22 mouse cellular contexts compared by ENCODE assay signal in the genomic region with DNA sequence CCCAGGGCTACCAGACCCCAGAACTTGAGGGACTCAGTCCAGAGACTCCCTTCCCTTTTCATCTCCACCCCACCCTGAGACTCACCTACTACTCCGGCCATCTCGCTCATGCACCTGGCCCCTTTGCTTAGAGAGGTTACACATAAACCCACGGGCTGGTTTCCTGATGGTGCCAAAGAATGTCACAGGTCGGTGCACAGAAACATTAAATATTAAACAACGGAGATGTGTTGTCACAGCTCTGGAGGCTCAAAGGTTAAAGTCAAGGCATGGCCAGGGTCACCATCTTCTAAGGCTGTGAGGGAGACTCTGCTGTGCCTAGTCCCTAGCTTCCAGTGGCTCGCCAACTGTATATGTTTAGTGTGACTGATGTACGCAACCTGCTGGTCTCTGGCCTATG. TPM values are rescaled to one million over a fixed set of nuclear protein-coding genes. Genes with fewer than 3 reads are reported as not detected.
DNase-seq lines count a peak whose midpoint lies in the region; ATAC-seq lines count a peak whose summit lies in the region.
"Had no signal": no experiment of that assay in that cellular context is flagged by ENCODE, and none has a peak within 500 bp of the region (broad histone marks: within the 10 kb centered on the region; RNA-seq: fewer than 3 reads in every experiment).

No protein-coding gene starts in this region.

- no peak overlapping the region for H3K4me3 ChIP-seq in liver, embryonic 16.5 days (ENCODE audit: low read depth, low read length)
- H3K4me3 ChIP-seq in kidney, embryonic 14.5 days (ENCODE audit: low read length) = no peak overlapping the region
- H3K4me3 ChIP-seq: gastrocnemius, adult 2 months; heart, embryonic 10.5 days; hindbrain, embryonic 15.5 days; limb, embryonic 15.5 days; lung, embryonic 15.5 days had no signal

- WGBS in liver, embryonic 16.5 days (ENCODE audit: insufficient replicate concordance) = 59% methylated on average over 7 of the region's 7 CpGs
- WGBS in kidney, embryonic 14.5 days = 75% methylated on average over 7 of the region's 7 CpGs

- no peaks in the 10 kb centered on the region for H3K27me3 ChIP-seq in liver, embryonic 16.5 days (ENCODE audit: control insufficient read depth, insufficient read depth, low read depth, low read length)
- no peaks in the 10 kb centered on the region for H3K27me3 ChIP-seq in kidney, embryonic 14.5 days (ENCODE audit: control insufficient read depth, insufficient read depth, low read length)
- H3K27me3 ChIP-seq: hindbrain, embryonic 15.5 days; limb, embryonic 15.5 days; lung, embryonic 15.5 days had no signal

- no peak overlapping the region for H3K27ac ChIP-seq in liver, embryonic 16.5 days (ENCODE audit: low read length)
- H3K27ac ChIP-seq in kidney, embryonic 14.5 days (ENCODE audit: low read depth, low read length) = peak overlapping the region; percentile 44; the same call in 1 of the 2 replicates
- H3K27ac ChIP-seq: gastrocnemius, adult 2 months; heart, embryonic 10.5 days; hindbrain, embryonic 15.5 days; limb, embryonic 15.5 days; lung, embryonic 15.5 days had no signal

- no peaks in the 10 kb centered on the region for H3K9me3 ChIP-seq in liver, embryonic 16.5 days (replicated peaks; ENCODE audit: control insufficient read depth, low read length)
- no peaks in the 10 kb centered on the region for H3K9me3 ChIP-seq in kidney, embryonic 14.5 days (ENCODE audit: control insufficient read depth, low read length)
- H3K9me3 ChIP-seq: heart, embryonic 10.5 days; hindbrain, embryonic 15.5 days; limb, embryonic 15.5 days; lung, embryonic 15.5 days had no signal

- H3K4me1 ChIP-seq in liver, embryonic 16.5 days (ENCODE audit: control insufficient read depth, low read depth, low read length) = peaks cover 4% of the 10 kb centered on the region; the same call in 1 of the 2 replicates
- H3K4me1 ChIP-seq in kidney, embryonic 14.5 days (ENCODE audit: control insufficient read depth, insufficient read depth, low read length) = peaks cover 37% of the 10 kb centered on the region

- H3K4me2 ChIP-seq in liver, embryonic 16.5 days (ENCODE audit: low read depth, low read length) = no peak overlapping the region
- H3K4me2 ChIP-seq in kidney, embryonic 14.5 days (replicated peaks; ENCODE audit: low read depth, low read length) = no peak overlapping the region
- H3K4me2 ChIP-seq: hindbrain, embryonic 15.5 days; limb, embryonic 15.5 days; lung, embryonic 15.5 days had no signal

- H3K36me3 ChIP-seq in liver, embryonic 16.5 days (ENCODE audit: control insufficient read depth, insufficient read depth) = no peaks in the 10 kb centered on the region
- H3K36me3 ChIP-seq in kidney, embryonic 14.5 days (ENCODE audit: control insufficient read depth, insufficient read depth, low read length) = no peaks in the 10 kb centered on the region
- H3K36me3 ChIP-seq: hindbrain, embryonic 15.5 days; limb, embryonic 15.5 days; lung, embryonic 15.5 days had no signal

- no peak for DNase-seq in liver
- DNase-seq in kidney, postnatal 25 days = peak; percentile 74 to 89
- DNase-seq in urinary bladder, adult 2 months (ENCODE audit: low spot score) = no peak
- DNase-seq in adrenal gland, adult 2 months = no peak
- DNase-seq in right cerebral cortex, adult 18-20 months = no peak
- DNase-seq: adrenal gland, postnatal 36 days; cerebellum, adult 9-10 months; gastrocnemius, adult 2 months; heart, postnatal 4 days; lung, postnatal 4 days; midbrain, embryonic 14.5 days; thymus, adult 2 months; thymus, postnatal 4 days had no signal

- H3K9ac ChIP-seq in liver, embryonic 16.5 days (ENCODE audit: low read depth, low read length) = no peak overlapping the region
- H3K9ac ChIP-seq in kidney, embryonic 14.5 days (ENCODE audit: low read depth, low read length) = no peak overlapping the region
- H3K9ac ChIP-seq: hindbrain, embryonic 15.5 days; limb, embryonic 15.5 days; lung, embryonic 15.5 days had no signal

- ATAC-seq in liver, embryonic 16.5 days (ENCODE audit: low read depth) = peak; percentile 70
- no peak for ATAC-seq in kidney, embryonic 14.5 days (ENCODE audit: low FRiP score, low TSS enrichment)
- ATAC-seq: CD4-positive, CD25-positive, alpha-beta regulatory T cell, adult 4 months; forebrain, embryonic 14.5 days had no signal

RNA-seq across cellular contexts. Expression of a gene that starts 52.2 kb away (rescaled TPM):
- polyA plus RNA-seq in liver, embryonic 16.5 days (2015; fragmentation: Nextera tagmentation; extraction: Ambion mirVana) = 1.9 and 2.3 TPM in 2 replicates
- polyA plus RNA-seq in kidney, embryonic 14.5 days (2014; fragmentation: Nextera tagmentation; extraction: Ambion mirVana) = 42.0 and 55.6 TPM in 2 replicates
- polyA plus RNA-seq in urinary bladder, adult 2 months (2012; rRNA removed) = 0.41 and 0.60 TPM in 2 replicates
- total RNA-seq in adrenal gland, adult 2 months (2021) = 1 to 10 TPM; 1.5 to 1.6 TPM
- polyA plus RNA-seq in adrenal gland, adult 2 months (2012; rRNA removed) = 1.6 and 2.0 TPM in 2 replicates
- total RNA-seq: megakaryocyte-erythroid progenitor cell, adult 5-6 weeks had no signal
- polyA plus RNA-seq: CD4-positive, CD25-positive, alpha-beta regulatory T cell, adult 4 months had no signal

Comparison
In these comparisons a context has a peak if more than half of its experiments do, and no peak if none do; other contexts are left out.
1. DNase-seq: peak in kidney, postnatal 25 days (2 of 2); none in liver (single experiment), urinary bladder, adult 2 months (single experiment), adrenal gland, adult 2 months (single experiment) and right cerebral cortex, adult 18-20 months (single experiment).
2. RNA of a gene that starts 52.2 kb away (polyA plus RNA-seq): 42.0 to 55.6 TPM in kidney, embryonic 14.5 days; 1.9 to 2.3 TPM in liver, embryonic 16.5 days, 1.6 to 2.0 TPM in adrenal gland, adult 2 months and 0.41 to 0.60 TPM in urinary bladder, adult 2 months; every median in the first group is over 10 times any median in the second.